Mouse (Mus musculus) neural tube, embryonic 15.5 days (tissue): Measurements from ENCODE around the gene Cda. TPM values are rescaled to one million over a fixed set of nuclear protein-coding genes. Genes with fewer than 3 reads are reported as not detected.

Experiments
- ATAC-seq: fragments of 200-750 bp; cut with Nextera tagmentation; 2 replicates; pipeline ENCODE4 v1.8.0; 2017; ENCODE audit warnings: mild to moderate bottlenecking, moderate TSS enrichment, moderate library complexity; ENCODE audit not compliant: low FRiP score
- H3K27ac ChIP-seq: fragments of 300-500 bp; sonication (generic); replicated peaks from 2 replicates; pipeline ENCODE4 v1.5.1; 2015; ENCODE audit warnings: mild to moderate bottlenecking, inconsistent platforms
- H3K27me3 ChIP-seq: fragments of 300-500 bp; sonication (generic); replicated peaks from 2 replicates; pipeline ENCODE4 v1.6.1; 2015; ENCODE audit warnings: inconsistent platforms
- H3K36me3 ChIP-seq: fragments of 300-500 bp; sonication (generic); 2 replicates; pipeline ENCODE4 v1.6.1; 2015; ENCODE audit warnings: inconsistent platforms
- H3K4me1 ChIP-seq: fragments of 300-500 bp; sonication (generic); 2 replicates; pipeline ENCODE4 v1.6.1; 2015; ENCODE audit warnings: inconsistent platforms
- H3K4me2 ChIP-seq: fragments of 300-500 bp; sonication (generic); 2 replicates; pipeline ENCODE4 v1.6.1; 2015; ENCODE audit warnings: inconsistent platforms, mild to moderate bottlenecking, moderate library complexity
- H3K4me3 ChIP-seq: fragments of 300-500 bp; sonication (generic); replicated peaks from 2 replicates; pipeline ENCODE4 v1.5.1; 2015; ENCODE audit warnings: mild to moderate bottlenecking, inconsistent platforms
- H3K9ac ChIP-seq: fragments of 300-500 bp; sonication (generic); replicated peaks from 2 replicates; pipeline ENCODE4 v1.6.1; 2015; ENCODE audit warnings: mild to moderate bottlenecking, inconsistent platforms
- H3K9me3 ChIP-seq: fragments of 300-500 bp; sonication (generic); replicated peaks from 2 replicates; pipeline ENCODE4 v1.6.1; 2016; ENCODE audit warnings: inconsistent platforms
- WGBS: fragments of 180-500 bp; shearing (Covaris S2); methylation state at CpG from one replicate; pipeline ENCODE4 v1.1.7; 2015; ENCODE audit warnings: mixed read lengths; 5-methylcytosine and 5-hydroxymethylcytosine counted together
- polyA plus RNA-seq: library from polyadenylated mRNA; unstranded; fragments of >200 nt; fragmentation: Nextera tagmentation; extraction: Ambion mirVana; gene quantifications from 2 replicates; pipeline ENCODE4 v1.2.1, GENCODE M21; 2015

Cda gene
- polyA plus RNA-seq, 1 experiment from 2014 or later = 11.9 TPM

DNA sequence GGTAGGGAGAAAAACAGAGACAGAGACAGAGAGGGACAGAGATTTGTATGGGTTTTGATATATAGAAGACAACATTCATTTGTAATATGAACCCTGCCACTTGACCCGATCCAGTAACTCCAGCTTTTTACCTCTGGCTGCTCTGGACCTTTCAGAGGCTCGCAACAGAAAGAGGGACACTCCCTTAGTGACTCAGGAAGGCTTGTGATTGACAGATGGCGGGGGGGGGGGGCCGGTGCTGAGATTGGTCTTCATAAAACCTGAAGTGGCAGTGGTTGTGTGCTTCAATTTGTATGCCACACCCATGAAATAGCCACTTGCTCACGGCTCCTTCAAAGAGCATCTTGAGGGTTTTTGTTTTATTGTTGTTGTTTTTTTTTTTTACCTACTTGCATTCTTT is 4.3 kb downstream of the Cda start:
- 64% methylated on average over 5 of the region's 5 CpGs for WGBS
- ATAC-seq = no peak
- peaks cover 18% of the 10 kb centered on the region for H3K27me3 ChIP-seq
- H3K9ac ChIP-seq = no peak overlapping the region
- H3K4me3 ChIP-seq = no peak overlapping the region
- H3K4me1 ChIP-seq = peaks cover 24% of the 10 kb centered on the region
- no peak overlapping the region for H3K27ac ChIP-seq
- H3K36me3 ChIP-seq = no peaks in the 10 kb centered on the region
- no peaks in the 10 kb centered on the region for H3K9me3 ChIP-seq
- H3K4me2 ChIP-seq = no peak overlapping the region

DNA sequence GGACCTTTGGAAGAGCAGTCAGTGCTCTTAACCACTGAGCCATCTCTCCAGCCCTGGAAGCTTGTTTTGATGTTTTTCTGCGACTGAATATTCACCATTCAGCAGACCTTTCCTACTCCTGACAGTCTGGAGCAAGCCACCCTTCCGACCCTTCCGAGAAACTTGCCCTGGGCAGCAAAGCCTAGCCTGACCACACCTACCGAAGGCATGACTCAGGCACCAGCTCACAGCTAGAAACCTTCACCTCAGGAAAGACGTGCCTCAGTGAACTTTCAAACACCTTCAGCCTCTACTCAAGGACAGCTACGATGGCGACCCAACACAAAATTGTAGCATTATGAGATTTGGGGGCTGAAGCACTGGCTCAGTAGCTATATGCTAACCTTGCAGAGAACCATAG is 4.9 kb downstream of the Cda start:
- no peaks in the 10 kb centered on the region for H3K36me3 ChIP-seq
- H3K4me1 ChIP-seq = peaks cover 19% of the 10 kb centered on the region
- no peak overlapping the region for H3K9ac ChIP-seq
- WGBS = 89% methylated on average over 7 of the region's 7 CpGs
- H3K27me3 ChIP-seq = peaks cover 11% of the 10 kb centered on the region
- H3K27ac ChIP-seq = no peak overlapping the region
- no peaks in the 10 kb centered on the region for H3K9me3 ChIP-seq
- no peak overlapping the region for H3K4me2 ChIP-seq
- no peak for ATAC-seq
- no peak overlapping the region for H3K4me3 ChIP-seq

DNA sequence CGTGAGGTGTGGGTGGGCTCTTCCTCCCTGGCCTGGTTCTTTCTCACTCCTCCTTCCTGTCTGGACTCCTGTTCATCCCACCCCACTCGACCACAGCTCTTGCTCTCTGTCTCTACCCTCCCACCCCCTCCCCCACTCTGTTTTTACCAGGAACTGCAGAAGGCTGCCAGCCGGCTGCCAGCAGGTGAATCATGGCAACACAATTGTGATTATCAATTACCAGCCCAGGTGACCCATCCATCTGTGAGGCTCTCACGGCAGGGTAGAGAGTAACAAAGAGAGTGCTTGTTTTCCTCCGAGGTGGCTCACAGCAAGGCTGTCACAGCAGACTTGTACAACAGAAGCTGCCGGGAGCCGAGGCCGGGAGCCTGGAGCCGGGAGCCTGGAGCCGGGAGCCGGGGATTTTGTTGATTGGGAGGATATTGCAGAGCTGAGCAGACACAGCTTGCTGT is 6.4 kb downstream of the Cda start:
- WGBS = 6% methylated on average over 11 of the region's 11 CpGs
- Histone ChIP-seq H3K27me3 (peaks cover 6% of the 10 kb centered on the region; the same call in 1 of the 2 replicates), H3K9ac (0 out of 2 replicates have a peak overlapping the region, but pooled peaks have one; percentile 7), H3K9me3 (no peaks in the 10 kb centered on the region), H3K4me1 (peaks cover 14% of the 10 kb centered on the region), H3K27ac (peak overlapping the region; percentile 76), H3K36me3 (no peaks in the 10 kb centered on the region), H3K4me3 (no peak overlapping the region), H3K4me2 (peak overlapping the region; percentile 40)
- peak; percentile 38; the same call in 1 of the 2 replicates for ATAC-seq

DNA sequence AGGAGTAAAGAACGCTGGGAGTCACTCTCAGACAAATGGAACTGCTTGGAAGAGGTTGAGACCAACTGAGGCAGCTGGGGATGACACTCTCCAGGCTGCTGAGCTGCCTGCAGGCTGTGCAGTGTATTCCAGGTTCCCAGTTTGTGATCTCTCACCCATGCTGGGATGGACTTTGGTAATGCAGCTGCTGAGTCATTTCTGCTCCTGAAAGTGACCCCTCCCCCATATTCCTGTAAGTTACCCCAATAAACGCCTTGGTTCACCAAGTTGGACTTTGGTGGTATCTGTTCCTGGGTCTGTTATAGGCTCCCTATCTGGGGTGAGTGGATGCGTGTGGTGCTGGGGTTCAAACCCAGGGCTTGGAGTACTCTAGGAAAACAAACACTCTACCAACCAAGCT is 9.6 kb downstream of the Cda start:
- no peak for ATAC-seq
- H3K4me3 ChIP-seq = no peak overlapping the region
- 75% methylated on average over 3 of the region's 3 CpGs for WGBS
- H3K4me1 ChIP-seq = peaks cover 14% of the 10 kb centered on the region
- no peak overlapping the region for H3K9ac ChIP-seq
- H3K36me3 ChIP-seq = no peaks in the 10 kb centered on the region
- H3K9me3 ChIP-seq = no peaks in the 10 kb centered on the region
- no peaks in the 10 kb centered on the region for H3K27me3 ChIP-seq
- no peak overlapping the region for H3K4me2 ChIP-seq
- H3K27ac ChIP-seq = no peak overlapping the region

DNA sequence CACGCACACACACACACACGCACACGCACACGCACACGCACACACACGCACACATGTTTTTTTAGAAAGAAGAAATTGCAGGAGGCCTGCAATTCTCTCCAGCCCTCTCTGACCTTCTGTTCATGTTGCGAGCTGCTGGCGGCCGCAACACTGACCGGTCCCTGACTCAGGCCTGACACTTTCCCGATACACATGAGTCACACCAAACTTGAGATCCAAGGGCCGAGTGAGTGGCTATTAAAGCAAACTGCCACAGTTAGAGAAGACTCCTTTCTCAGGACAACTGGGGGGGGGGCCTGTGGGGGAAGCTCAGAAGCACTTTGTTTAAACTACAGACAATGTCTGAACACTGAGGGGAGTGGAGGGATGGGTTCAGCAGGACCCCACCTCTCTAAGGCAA is 11.2 kb downstream of the Cda start:
- Histone ChIP-seq H3K27me3 (no peaks in the 10 kb centered on the region), H3K4me2 (no peak overlapping the region), H3K9ac (no peak overlapping the region), H3K36me3 (no peaks in the 10 kb centered on the region), H3K4me1 (peaks cover 11% of the 10 kb centered on the region), H3K27ac (no peak overlapping the region), H3K9me3 (no peaks in the 10 kb centered on the region), H3K4me3 (no peak overlapping the region)
- WGBS = 93% methylated on average over 12 of the region's 12 CpGs
- no peak for ATAC-seq

DNA sequence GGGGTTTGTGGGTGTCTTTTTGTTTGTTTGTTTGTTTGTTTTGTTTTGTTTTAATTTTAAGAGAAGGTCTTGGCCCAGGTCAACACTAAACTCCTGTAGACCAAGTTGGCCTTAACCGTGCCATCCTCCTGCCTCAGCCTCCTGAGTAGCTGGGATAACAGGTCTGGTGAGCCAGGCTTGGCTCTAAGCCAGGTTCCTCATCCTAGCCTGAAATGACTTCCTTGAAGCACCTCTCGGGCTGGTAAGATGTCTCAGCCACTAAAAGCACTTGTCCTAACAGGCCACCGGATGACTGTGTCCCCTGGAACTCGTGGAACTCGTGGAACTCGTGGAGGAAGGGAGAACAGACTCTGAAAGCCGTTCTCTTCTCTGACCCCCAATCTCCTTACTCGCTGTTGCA is 11.7 kb downstream of the Cda start:
- no peaks in the 10 kb centered on the region for H3K36me3 ChIP-seq
- H3K27me3 ChIP-seq = no peaks in the 10 kb centered on the region
- 91% methylated on average over 8 of the region's 8 CpGs for WGBS
- no peak for ATAC-seq
- H3K9ac ChIP-seq = no peak overlapping the region
- peaks cover 7% of the 10 kb centered on the region for H3K4me1 ChIP-seq
- no peaks in the 10 kb centered on the region for H3K9me3 ChIP-seq
- no peak overlapping the region for H3K4me2 ChIP-seq
- no peak overlapping the region for H3K4me3 ChIP-seq
- H3K27ac ChIP-seq = no peak overlapping the region

DNA sequence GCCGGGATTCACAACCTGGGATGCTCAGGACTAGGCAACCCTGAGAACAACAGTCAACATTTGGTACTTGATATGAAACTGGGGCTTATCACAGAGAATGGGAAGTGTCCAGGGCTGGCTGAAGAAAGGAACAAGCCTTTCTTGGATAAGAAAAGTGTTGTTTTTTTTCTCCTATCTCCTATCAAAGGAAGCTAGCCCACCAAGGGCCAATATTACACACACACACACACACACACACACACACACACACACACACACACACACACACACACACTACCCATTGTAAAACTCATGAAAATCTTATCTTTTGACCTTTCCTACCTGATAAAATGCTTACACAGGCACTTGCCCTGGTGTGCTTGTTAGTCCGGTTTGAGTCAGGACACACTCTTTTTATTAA is 12.3 kb downstream of the Cda start:
- Histone ChIP-seq H3K36me3 (no peaks in the 10 kb centered on the region), H3K27me3 (no peaks in the 10 kb centered on the region), H3K27ac (no peak overlapping the region), H3K9ac (no peak overlapping the region), H3K4me2 (no peak overlapping the region), H3K4me1 (peaks cover under 1% of the 10 kb centered on the region; the same call in 1 of the 2 replicates), H3K4me3 (no peak overlapping the region), H3K9me3 (no peaks in the 10 kb centered on the region)
- 96% methylated on average over 2 of the region's 2 CpGs for WGBS
- ATAC-seq = no peak

DNA sequence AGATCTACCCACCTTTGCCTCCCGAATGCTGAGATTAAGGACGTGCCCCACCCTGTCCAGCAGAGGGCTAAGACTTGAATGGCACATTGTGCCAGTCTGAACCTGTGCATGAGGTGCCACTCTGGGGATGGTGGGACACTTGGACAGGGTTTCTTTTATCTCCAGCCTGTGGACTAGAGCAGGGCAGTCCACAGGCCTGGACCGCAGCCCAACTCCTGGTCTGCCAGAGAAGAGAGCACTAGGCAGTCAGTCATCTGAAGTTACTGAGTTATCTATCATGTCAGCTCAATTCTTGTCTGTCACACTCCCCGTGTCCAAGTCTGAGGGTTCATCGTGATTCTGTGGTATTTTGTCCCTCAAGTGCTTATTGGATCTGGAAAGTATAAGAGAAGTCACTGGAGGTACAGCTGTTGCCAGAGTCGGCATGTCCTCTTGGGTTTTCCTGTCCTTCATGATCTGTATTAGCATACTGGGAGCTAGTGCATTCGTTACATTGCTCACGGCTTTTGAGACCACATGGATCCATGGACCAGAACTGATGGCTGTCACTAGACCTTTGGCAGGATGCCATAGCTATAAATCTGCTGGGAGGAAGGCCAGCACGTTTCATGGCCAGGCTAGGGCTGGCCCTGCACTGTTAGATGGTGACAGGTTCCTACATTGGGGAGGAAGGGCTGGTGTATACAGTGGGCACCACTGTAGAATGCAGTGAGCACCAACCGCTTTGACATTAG is 14.2 kb downstream of the Cda start:
- H3K27me3 ChIP-seq = no peaks in the 10 kb centered on the region
- no peak overlapping the region for H3K4me3 ChIP-seq
- H3K4me2 ChIP-seq = no peak overlapping the region
- ATAC-seq = no peak
- 69% methylated on average over 10 of the region's 10 CpGs for WGBS
- H3K4me1 ChIP-seq = no peaks in the 10 kb centered on the region
- no peak overlapping the region for H3K9ac ChIP-seq
- H3K36me3 ChIP-seq = no peaks in the 10 kb centered on the region
- no peak overlapping the region for H3K27ac ChIP-seq
- H3K9me3 ChIP-seq = no peaks in the 10 kb centered on the region

DNA sequence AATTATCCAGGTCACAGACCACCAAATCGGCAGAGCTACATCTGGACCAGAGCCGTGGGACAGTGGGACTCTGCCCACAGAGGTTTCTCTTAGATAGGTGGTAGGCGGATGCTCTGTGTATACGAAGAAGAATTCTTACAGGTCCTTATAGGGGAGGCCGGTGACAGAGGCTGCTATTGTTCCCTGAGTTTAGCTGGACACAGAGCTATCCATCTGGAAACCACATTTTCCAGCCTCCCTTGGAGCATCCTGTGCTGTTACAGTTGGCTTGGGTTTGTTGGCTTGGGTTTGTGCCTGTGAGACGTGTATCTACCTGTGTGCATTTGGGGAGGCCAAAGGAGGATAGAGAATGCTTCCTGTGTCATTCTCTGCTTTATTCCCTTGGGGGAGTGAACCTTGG is 15.1 kb downstream of the Cda start:
- Histone ChIP-seq H3K4me3 (no peak overlapping the region), H3K9ac (no peak overlapping the region), H3K9me3 (no peaks in the 10 kb centered on the region), H3K27me3 (no peaks in the 10 kb centered on the region), H3K4me2 (no peak overlapping the region), H3K4me1 (no peaks in the 10 kb centered on the region), H3K36me3 (no peaks in the 10 kb centered on the region), H3K27ac (no peak overlapping the region)
- WGBS = 89% methylated on average over 6 of the region's 6 CpGs
- ATAC-seq = no peak

DNA sequence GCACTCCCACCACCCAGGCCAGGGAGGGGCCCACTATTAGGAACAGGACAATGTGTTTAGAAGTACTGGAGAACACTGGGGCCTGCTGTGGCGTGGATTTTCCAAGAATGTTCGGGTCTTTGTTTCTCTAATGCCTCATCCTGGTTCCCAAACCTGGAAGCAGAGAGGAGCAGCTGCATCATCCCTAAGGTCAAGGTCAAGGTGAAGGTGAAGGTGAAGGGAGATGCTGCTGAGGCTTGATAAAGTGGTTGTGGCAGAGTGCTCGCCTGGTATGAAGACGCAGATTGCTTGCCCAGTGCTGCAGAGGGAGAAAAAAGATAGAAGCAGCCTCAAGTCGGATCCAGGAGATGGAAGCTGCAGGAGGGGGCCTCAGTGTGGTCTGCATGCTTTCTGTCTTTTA is 16.0 kb downstream of the Cda start:
- Histone ChIP-seq H3K27me3 (no peaks in the 10 kb centered on the region), H3K9ac (no peak overlapping the region), H3K4me2 (no peak overlapping the region), H3K27ac (no peak overlapping the region), H3K9me3 (no peaks in the 10 kb centered on the region), H3K4me3 (no peak overlapping the region), H3K4me1 (no peaks in the 10 kb centered on the region), H3K36me3 (no peaks in the 10 kb centered on the region)
- no peak for ATAC-seq
- WGBS = 93% methylated on average over 5 of the region's 5 CpGs

DNA sequence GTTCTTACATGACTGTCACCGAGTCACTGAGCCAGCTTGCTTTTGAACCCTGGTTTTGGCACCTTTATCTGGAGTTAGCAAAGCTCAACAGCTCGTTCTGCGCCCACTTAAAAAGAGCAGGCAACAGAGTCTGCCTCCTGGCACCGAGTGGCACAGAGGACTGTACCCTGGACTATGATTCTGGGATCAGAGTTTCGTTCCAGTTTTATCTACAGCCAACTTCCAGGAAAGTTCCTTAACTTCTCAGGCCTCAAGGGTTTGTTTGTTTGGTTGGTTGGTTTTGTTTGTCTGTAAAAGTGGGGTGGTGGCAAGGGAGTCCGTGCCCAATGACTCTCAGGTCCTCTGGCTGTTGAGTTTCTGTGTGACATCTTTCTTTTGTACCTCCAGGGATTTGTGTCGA is 19.1 kb downstream of the Cda start:
- Histone ChIP-seq H3K4me3 (no peak overlapping the region), H3K36me3 (no peaks in the 10 kb centered on the region), H3K9ac (no peak overlapping the region), H3K27ac (no peak overlapping the region), H3K27me3 (no peaks in the 10 kb centered on the region), H3K9me3 (no peaks in the 10 kb centered on the region), H3K4me1 (peaks cover 1% of the 10 kb centered on the region; the same call in 1 of the 2 replicates), H3K4me2 (no peak overlapping the region)
- ATAC-seq = no peak
- WGBS = 80% methylated on average over 7 of the region's 7 CpGs

DNA sequence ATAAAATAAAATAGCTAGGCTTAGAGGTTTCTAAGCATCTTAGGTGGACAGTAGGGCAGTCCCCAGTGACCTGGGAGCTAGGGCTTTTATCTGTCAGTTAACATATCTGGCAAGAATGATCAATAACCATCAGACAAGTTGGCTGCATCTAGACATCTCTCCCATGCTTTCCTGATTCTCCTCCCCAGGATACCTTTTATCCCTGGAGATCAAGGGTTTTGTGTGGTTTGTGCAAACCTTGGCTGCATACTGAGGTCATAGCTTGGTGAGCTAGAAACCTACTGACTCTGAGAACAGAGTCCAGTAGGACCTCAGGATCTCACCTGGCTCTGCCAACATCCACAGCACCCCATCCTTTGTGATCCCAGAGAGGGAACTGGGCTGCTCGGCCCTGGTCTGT is 20.5 kb downstream of the Cda start:
- H3K9ac ChIP-seq = no peak overlapping the region
- H3K36me3 ChIP-seq = no peaks in the 10 kb centered on the region
- ATAC-seq = no peak
- H3K4me3 ChIP-seq = no peak overlapping the region
- no peaks in the 10 kb centered on the region for H3K9me3 ChIP-seq
- no peaks in the 10 kb centered on the region for H3K27me3 ChIP-seq
- no peak overlapping the region for H3K4me2 ChIP-seq
- H3K4me1 ChIP-seq = peaks cover 9% of the 10 kb centered on the region
- 65% methylated on average over 1 of the region's 1 CpGs for WGBS
- H3K27ac ChIP-seq = no peak overlapping the region
